Mouse (Mus musculus) heart, adult 11 months (tissue): ENCODE data around the gene L1td1.
"Not testable (repeated sequence)": the region's sequence is repeated elsewhere in the genome, so short reads cannot be mapped to it uniquely, and the experiment has no call there.

Experiments
- DNase-seq: peaks from one replicate; pipeline ENCODE4 v3.0.0; 2022

L1td1 gene

DNA sequence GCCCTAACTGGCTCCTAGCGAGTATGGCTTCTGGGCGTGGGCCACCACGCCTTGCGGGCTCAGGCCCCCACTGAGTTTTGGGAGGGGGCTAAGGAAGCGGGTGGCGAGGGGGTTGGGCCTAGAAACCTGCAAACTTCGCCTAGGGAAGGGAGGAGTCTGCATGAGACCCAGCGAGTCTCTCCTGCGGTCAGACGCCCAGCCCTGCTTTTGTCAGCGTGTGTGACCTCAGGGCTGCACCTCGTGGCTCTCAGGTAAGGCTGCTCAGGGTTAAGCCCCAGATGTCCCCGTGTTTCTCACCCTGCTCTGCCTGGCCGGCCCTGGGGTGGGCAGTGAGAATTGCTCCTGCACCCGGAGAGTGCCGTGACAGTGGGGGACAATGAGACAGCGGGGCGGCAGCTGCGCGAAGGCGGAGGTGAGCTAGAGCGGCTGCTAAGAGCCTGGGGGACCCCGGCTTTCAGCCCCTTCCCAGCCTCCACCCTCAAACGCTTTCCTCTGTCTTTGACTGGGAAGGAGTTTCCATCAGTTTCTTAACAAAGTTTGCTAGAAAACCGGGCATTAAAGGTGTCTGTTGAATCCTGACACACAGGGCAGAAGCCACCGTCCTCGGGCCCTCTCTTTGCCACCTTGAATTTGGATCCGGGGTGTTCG, at the start of gene L1td1:
Gene L1td1, plus strand, starts transcription at position 145 of the 648 bp plus-strand sequence.
- DNase-seq: no peak

GRCm38 (mm10) chr4:98677506-98677905, 49.0 kb upstream of the L1td1 start:
- no peak for DNase-seq

- no peak for DNase-seq
Measured at GRCm38 (mm10) chr4:98686678-98687267, 39.8 kb upstream of the L1td1 start.

DNA sequence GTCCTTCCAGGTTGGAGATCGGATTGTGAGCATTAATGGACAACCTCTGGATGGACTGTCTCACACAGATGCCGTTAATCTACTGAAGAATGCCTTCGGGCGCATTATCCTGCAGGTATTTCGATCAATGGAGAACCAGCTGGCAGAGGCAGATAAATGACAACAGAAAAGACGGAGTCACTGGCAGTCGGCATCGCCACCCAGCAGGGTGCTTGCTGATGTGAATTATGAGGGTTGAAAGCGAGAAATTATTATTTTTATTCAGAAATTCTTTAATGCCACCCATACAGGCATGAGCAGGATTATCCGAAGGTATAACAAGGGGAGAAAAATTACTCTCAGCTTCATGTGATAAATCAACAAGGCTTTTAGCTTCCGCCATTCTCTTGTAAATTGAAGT, 38.4 kb upstream of the L1td1 start:
- DNase-seq: no peak

- no peak for DNase-seq
Measured at GRCm38 (mm10) chr4:98688520-98688919, 38.0 kb upstream of the L1td1 start.

GRCm38 (mm10) chr4:98689988-98690387, 36.5 kb upstream of the L1td1 start:
- no peak for DNase-seq

DNA sequence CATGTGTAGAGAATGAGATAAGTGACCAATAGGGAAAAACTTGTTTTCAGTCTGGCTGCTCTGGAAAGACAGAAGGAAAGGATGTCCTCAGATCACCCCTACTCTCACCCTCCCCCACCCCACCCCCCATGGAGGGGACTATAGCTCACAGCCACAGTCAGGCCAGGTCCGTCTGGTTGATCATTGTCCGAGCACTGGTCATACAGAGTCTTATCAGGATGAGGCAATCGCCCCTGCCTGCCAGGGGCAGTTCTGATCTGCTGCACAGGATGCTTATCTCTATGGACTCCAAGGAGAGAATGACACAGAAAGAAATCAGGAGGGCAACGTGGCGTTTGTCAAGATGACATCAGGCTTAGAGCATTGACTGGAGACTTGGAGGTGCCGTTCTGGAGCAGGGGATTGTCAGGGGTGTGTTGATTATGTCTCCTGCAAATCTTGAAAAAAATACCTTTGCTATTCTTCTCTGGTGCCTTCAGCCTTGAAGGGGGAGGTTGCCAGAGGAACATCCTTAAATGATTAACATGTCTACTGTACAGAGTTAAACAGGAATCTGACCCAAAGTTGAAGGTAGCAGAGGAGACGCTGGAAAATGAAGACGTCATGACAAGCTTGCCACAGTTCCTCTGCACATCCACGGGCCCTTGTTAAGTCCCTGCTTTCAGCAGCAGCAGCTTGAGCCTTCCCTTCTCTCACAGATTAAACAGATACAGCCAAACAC, 32.9 kb upstream of the L1td1 start:
- no peak for DNase-seq

- DNase-seq: no peak
Measured at GRCm38 (mm10) chr4:98697932-98698331, 28.6 kb upstream of the L1td1 start.

- no peak for DNase-seq
Measured at GRCm38 (mm10) chr4:98698921-98699320, 27.6 kb upstream of the L1td1 start.

DNA sequence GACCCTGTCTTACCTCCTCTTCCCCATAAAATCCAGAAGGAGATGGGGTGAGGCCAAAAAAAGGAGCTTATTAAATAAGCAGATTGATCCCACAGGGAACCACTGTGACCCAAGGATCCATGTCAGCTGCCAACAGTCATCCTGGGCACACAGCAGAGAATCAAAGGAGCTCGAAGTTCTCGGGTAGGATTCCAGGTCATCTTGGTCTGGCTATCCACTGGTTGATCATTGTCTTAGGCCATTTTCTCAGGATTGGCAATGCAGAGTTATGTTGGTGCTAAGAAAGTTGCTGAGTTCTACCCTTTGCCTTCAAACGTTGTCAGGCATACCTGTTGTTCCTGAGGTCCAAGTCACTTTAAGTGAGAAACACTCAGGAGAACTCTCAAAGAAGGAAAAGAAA, 26.4 kb upstream of the L1td1 start:
- DNase-seq: no peak

GRCm38 (mm10) chr4:98702201-98702894, 24.2 kb upstream of the L1td1 start:
- DNase-seq: no peak

GRCm38 (mm10) chr4:98710891-98711290, 15.6 kb upstream of the L1td1 start:
- no peak for DNase-seq

DNA sequence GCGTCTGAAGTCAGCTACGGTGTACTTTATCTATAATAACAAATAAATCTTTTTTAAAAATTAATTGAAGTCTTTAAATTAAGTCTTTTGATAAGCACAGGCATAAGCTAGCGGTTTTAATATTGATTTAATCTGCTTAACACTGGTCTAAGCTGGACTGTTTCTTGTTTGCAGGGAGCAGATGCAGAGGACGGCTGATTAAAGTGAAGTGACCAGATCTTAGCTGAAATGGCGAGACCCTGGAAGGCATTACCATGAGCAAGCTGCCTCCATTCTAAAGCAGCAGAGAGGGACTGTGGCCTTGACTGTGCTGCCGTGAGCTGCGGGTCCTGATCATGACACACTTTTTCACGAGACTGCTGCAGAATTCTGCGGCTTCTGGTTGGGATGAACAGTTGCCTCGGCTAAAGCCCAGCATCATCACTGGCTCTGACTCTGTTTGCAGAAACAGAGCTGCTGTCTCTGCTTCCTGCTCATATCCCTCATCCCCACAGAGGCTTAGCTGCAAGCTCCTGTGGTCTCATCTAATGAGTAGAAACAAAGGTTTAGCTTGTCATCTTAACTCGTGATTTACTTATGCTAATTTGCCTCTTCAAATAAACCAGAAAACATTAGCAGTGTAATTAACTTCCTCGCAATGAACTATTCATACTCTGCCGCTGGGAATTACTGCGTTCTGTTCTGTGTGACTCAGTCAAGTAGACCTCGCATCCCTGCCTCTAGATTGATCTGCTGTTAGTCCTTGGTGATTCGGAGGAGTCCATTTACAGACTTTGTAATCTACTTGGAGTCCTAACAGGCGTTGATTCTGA, 8.6 kb upstream of the L1td1 start:
- DNase-seq: no peak

GRCm38 (mm10) chr4:98718547-98718917, 8.0 kb upstream of the L1td1 start:
- no peak for DNase-seq

GRCm38 (mm10) chr4:98722454-98722853, 4.1 kb upstream of the L1td1 start:
- no peak for DNase-seq

DNA sequence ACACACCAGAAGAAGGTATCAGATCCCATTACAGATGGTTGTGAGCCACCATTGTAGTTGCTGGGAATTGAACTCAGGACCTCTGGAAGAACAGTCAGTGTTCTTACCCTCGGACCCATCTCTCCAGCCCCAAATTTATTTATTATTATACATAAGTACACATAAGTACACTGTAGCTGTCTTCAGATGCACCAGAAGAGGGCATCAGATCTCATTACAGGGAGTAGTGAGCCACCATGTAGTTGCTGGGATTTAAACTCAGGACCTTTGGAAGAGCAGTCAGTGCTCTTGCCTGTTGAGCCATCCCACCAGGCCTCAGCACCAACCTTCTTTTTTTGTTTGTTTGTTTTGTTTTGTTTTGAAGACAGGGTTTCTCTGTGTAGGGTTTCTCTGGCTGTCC, 1.9 kb upstream of the L1td1 start:
- not testable (repeated sequence) for DNase-seq

- DNase-seq: no peak
Measured at GRCm38 (mm10) chr4:98725439-98725838, 1.1 kb upstream of the L1td1 start.

GRCm38 (mm10) chr4:98727295-98727958, 893 bp downstream of the L1td1 start:
- no peak for DNase-seq

GRCm38 (mm10) chr4:98727959-98728347, 1.4 kb downstream of the L1td1 start:
- DNase-seq: no peak

DNA sequence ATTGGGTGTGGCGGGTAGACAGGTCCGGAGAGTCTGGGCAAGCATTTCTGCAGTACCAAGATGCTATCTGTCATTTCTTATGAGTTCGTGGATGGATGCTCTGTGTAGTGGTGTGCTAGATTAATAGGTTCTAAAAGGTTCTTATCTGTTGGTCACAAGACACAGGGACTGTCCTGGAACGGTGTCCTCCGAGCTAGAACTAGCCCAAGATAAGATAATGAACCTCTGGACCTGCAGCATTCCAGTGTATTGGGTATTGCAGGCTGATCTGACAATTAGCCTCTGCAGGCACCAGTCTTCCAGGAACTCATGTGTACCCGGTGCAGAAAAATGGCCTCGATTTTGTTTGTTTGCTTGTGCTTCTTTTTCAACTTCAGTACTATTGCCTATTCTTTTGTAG, 2.2 kb downstream of the L1td1 start:
- no peak for DNase-seq

GRCm38 (mm10) chr4:98733660-98734059, 7.1 kb downstream of the L1td1 start:
- no peak for DNase-seq

- DNase-seq: no peak
Measured at GRCm38 (mm10) chr4:98739753-98740152, 13.2 kb downstream of the L1td1 start.
